Mouse (Mus musculus) E14TG2a.4 (cell line): ENCODE measurements around the gene Tbx5.

Source experiments
- H3K27me3 ChIP-seq: 2 replicates; pipeline ENCODE4 v1.6.1; 2014; ENCODE audit warnings: low read length, control low read depth; ENCODE audit not compliant: insufficient read depth
- H3K36me3 ChIP-seq: 2 replicates; pipeline ENCODE4 v1.6.1; 2014; ENCODE audit warnings: low read length, control low read depth; ENCODE audit not compliant: insufficient read depth
- H3K4me1 ChIP-seq: replicated peaks from 2 replicates; pipeline ENCODE4 v1.6.1; 2014; ENCODE audit warnings: low read depth, low read length, control low read depth
- H3K4me3 ChIP-seq: replicated peaks from 2 replicates; pipeline ENCODE4 v1.5.1; 2014; ENCODE audit warnings: mild to moderate bottlenecking, low read length
- H3K9me3 ChIP-seq: 2 replicates; pipeline ENCODE4 v1.6.1; 2014; ENCODE audit warnings: low read length, control low read depth
- CTCF ChIP-seq: conservative IDR thresholded peaks from 2 replicates; pipeline ENCODE4 v1.5.1; 2014; ENCODE audit warnings: low read length
- NANOG ChIP-seq: IDR thresholded peaks from 2 replicates; pipeline ENCODE4 v1.6.1; 2014; ENCODE audit warnings: borderline replicate concordance, low read length, mixed read lengths
- POU5F1 ChIP-seq: IDR thresholded peaks from 2 replicates; pipeline ENCODE4 v1.6.1; 2014; ENCODE audit warnings: low read length, borderline replicate concordance

Gene Tbx5

GRCm38 (mm10) chr5:119922229-119922628, 89.8 kb downstream of the Tbx5 start:
- H3K9me3 ChIP-seq, result no peaks in the 10 kb centered on the region
- TF ChIP-seq CTCF, result no peak
- TF ChIP-seq NANOG, result no peak
- no peak for TF ChIP-seq POU5F1
- peaks cover 11% of the 10 kb centered on the region for H3K27me3 ChIP-seq
- H3K36me3 ChIP-seq, result no peaks in the 10 kb centered on the region
- no peak overlapping the region for H3K4me3 ChIP-seq
- peaks cover 8% of the 10 kb centered on the region for H3K4me1 ChIP-seq
